Mouse (Mus musculus): ENCODE data around the gene Caml. TPM values are rescaled to one million over a fixed set of nuclear protein-coding genes. Genes with fewer than 3 reads are reported as not detected.

Gene Caml
- polyA plus RNA-seq, 1 experiment from 2014 or later = 99.3 TPM

DNA sequence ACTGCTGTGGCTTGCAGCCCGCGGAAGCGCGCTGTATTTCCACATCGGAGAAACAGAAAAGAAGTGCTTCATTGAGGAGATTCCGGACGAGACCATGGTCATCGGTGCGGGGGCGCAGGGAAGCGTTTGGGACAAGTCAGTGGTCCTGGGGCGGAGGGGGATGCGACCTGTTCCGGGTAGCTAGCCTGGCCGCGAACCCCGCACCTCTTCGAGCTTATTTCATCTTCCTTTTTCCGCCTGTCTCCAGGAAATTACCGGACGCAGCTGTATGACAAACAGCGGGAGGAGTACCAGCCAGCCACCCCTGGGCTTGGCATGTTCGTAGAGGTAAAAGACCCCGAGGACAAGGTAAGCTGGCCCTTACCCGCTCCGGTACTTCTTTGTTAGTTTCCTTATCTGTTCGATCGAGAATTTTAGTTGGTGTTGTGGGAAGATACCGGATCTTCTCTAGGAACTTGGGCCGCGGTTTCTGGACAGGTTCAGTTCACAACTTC lies 29.5 kb upstream of the Caml start:
- whole genome bisulfite sequencing = under 1% methylated on average over 31 of the region's 31 CpGs
- Histone ChIP-seq H3K36me3 (ENCODE audit: control insufficient read depth, insufficient read depth, low read length) (peaks cover 38% of the 10 kb centered on the region), H3K9me3 (ENCODE audit: control insufficient read depth, low read length) (no peaks in the 10 kb centered on the region), H3K4me1 (ENCODE audit: control insufficient read depth, insufficient read depth, low read length) (peaks cover 4% of the 10 kb centered on the region; the same call in 1 of the 2 replicates), H3K27me3 (ENCODE audit: control insufficient read depth, insufficient read depth, low read length) (no peaks in the 10 kb centered on the region), H3K4me2 (ENCODE audit: low read length) (peak overlapping the region; percentile 83), H3K9ac (replicated peaks; ENCODE audit: low read length) (peak overlapping the region; percentile 80), H3K27ac (replicated peaks; ENCODE audit: low read depth, low read length) (peak overlapping the region; percentile 75), H3K4me3 (replicated peaks; ENCODE audit: low read depth, low read length) (peak overlapping the region; percentile 69)
- DNase-seq (no peak), ATAC-seq (ENCODE audit: low FRiP score, low TSS enrichment) (peak; percentile 56; the same call in 1 of the 2 replicates)

DNA sequence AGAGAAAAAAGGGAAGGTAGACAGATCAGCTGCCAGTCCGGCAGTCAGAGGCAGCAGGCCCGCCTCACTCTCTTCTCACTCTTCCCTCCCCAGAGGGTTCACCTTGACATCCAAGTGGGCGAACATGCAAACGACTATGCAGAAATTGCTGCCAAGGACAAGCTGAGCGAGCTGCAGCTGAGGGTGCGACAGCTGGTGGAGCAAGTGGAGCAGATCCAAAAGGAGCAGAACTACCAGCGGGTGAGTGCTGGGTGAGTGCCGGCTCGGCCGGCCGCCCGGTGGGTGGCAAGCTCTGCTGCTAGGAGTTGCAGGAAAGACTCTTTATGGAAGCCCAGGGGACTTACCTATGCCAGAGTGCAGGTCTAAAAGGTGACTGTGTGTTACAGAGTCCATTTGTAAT lies 27.4 kb upstream of the Caml start:
- ATAC-seq (ENCODE audit: low FRiP score, low TSS enrichment) (no peak), DNase-seq (no peak)

DNA sequence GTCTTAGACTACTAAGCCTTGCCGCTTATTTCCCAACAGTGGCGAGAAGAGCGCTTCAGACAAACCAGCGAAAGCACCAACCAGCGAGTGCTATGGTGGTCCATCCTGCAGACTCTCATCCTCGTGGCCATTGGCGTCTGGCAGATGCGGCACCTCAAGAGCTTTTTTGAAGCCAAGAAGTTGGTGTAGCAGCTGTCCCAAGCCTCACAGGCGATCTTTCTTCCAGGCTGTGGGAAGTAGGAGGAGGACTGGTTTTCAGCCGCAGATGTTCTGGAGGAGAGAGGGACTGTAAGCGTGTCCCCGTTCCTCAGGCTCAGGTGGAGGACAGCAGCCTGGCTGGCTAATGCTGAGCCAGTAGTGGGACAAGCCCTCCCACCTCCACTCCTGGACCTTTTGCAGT lies 26.0 kb upstream of the Caml start:
- Histone ChIP-seq H3K27me3 (ENCODE audit: control insufficient read depth, insufficient read depth, low read length) (no peaks in the 10 kb centered on the region), H3K27ac (replicated peaks; ENCODE audit: low read depth, low read length) (no peak overlapping the region), H3K9ac (replicated peaks; ENCODE audit: low read length) (no peak overlapping the region), H3K4me2 (ENCODE audit: low read length) (no peak overlapping the region), H3K4me1 (ENCODE audit: control insufficient read depth, insufficient read depth, low read length) (peaks cover 15% of the 10 kb centered on the region), H3K36me3 (ENCODE audit: control insufficient read depth, insufficient read depth, low read length) (peaks cover 38% of the 10 kb centered on the region), H3K4me3 (replicated peaks; ENCODE audit: low read depth, low read length) (no peak overlapping the region), H3K9me3 (ENCODE audit: control insufficient read depth, low read length) (no peaks in the 10 kb centered on the region)
- ATAC-seq (ENCODE audit: low FRiP score, low TSS enrichment) = no peak
- no peak for DNase-seq
- 95% methylated on average over 12 of the region's 12 CpGs for WGBS

More for the DNA sequence above, 27.4 kb upstream of the Caml start:
- H3K9ac ChIP-seq (replicated peaks; ENCODE audit: low read length) = no peak overlapping the region
- no peak overlapping the region for H3K27ac ChIP-seq (replicated peaks; ENCODE audit: low read depth, low read length)
- H3K4me1 ChIP-seq (ENCODE audit: control insufficient read depth, insufficient read depth, low read length) = peaks cover 8% of the 10 kb centered on the region
- no peak overlapping the region for H3K4me3 ChIP-seq (replicated peaks; ENCODE audit: low read depth, low read length)
- H3K4me2 ChIP-seq (ENCODE audit: low read length) = no peak overlapping the region
- 92% methylated on average over 12 of the region's 12 CpGs for WGBS
- H3K9me3 ChIP-seq (ENCODE audit: control insufficient read depth, low read length) = no peaks in the 10 kb centered on the region
- peaks cover 38% of the 10 kb centered on the region for H3K36me3 ChIP-seq (ENCODE audit: control insufficient read depth, insufficient read depth, low read length)
- H3K27me3 ChIP-seq (ENCODE audit: control insufficient read depth, insufficient read depth, low read length) = no peaks in the 10 kb centered on the region

GRCm38 (mm10) chr13:55599566-55600540 lies 23.0 kb upstream of the Caml start, which contains the start of gene B4galt7:
Gene B4galt7 (plus strand): TSS chr13:55599896.
- H3K27ac ChIP-seq (replicated peaks; ENCODE audit: low read depth, low read length) = peak within 1 kb of the TSS; percentile 82
- H3K36me3 ChIP-seq (ENCODE audit: control insufficient read depth, insufficient read depth, low read length) = peaks cover 44% of the 10 kb centered on the region
- peak; percentile 87 for ATAC-seq (ENCODE audit: low FRiP score, low TSS enrichment)
- H3K4me1 ChIP-seq (ENCODE audit: control insufficient read depth, insufficient read depth, low read length) = peaks cover 11% of the 10 kb centered on the region; the same call in 1 of the 2 replicates
- H3K9ac ChIP-seq (replicated peaks; ENCODE audit: low read length) = peak within 1 kb of the TSS; percentile 91
- no peaks in the 10 kb centered on the region for H3K9me3 ChIP-seq (ENCODE audit: control insufficient read depth, low read length)
- DNase-seq = peak; percentile 88
- H3K4me3 ChIP-seq (replicated peaks; ENCODE audit: low read depth, low read length) = peak within 1 kb of the TSS; percentile 91
- peak within 1 kb of the TSS; percentile 76 for H3K4me2 ChIP-seq (ENCODE audit: low read length)
- 8% methylated on average over 51 of the region's 51 CpGs for WGBS
- no peaks in the 10 kb centered on the region for H3K27me3 ChIP-seq (ENCODE audit: control insufficient read depth, insufficient read depth, low read length)

GRCm38 (mm10) chr13:55600657-55601056 lies 22.1 kb upstream of the Caml start:
- H3K27ac ChIP-seq (replicated peaks; ENCODE audit: low read depth, low read length) = peak overlapping the region; percentile 82
- no peak for ATAC-seq (ENCODE audit: low FRiP score, low TSS enrichment)
- WGBS = 21% methylated on average over 9 of the region's 9 CpGs

GRCm38 (mm10) chr13:55601611-55602010 lies 21.2 kb upstream of the Caml start:
- Histone ChIP-seq H3K4me1 (ENCODE audit: control insufficient read depth, insufficient read depth, low read length) (peaks cover 11% of the 10 kb centered on the region; the same call in 1 of the 2 replicates), H3K9me3 (ENCODE audit: control insufficient read depth, low read length) (no peaks in the 10 kb centered on the region), H3K9ac (replicated peaks; ENCODE audit: low read length) (no peak overlapping the region), H3K27ac (replicated peaks; ENCODE audit: low read depth, low read length) (no peak overlapping the region), H3K36me3 (ENCODE audit: control insufficient read depth, insufficient read depth, low read length) (peaks cover 35% of the 10 kb centered on the region), H3K4me3 (replicated peaks; ENCODE audit: low read depth, low read length) (no peak overlapping the region), H3K4me2 (ENCODE audit: low read length) (peak overlapping the region; percentile 76), H3K27me3 (ENCODE audit: control insufficient read depth, insufficient read depth, low read length) (no peaks in the 10 kb centered on the region)
- ATAC-seq (ENCODE audit: low FRiP score, low TSS enrichment) (no peak), DNase-seq (peak; percentile 90)
- WGBS = 10% methylated on average over 3 of the region's 3 CpGs

More at GRCm38 (mm10) chr13:55600657-55601056, 22.1 kb upstream of the Caml start:
- DNase-seq = peak; percentile 26
- H3K4me1 ChIP-seq (ENCODE audit: control insufficient read depth, insufficient read depth, low read length) = peaks cover 11% of the 10 kb centered on the region; the same call in 1 of the 2 replicates
- peak overlapping the region; percentile 76 for H3K4me2 ChIP-seq (ENCODE audit: low read length)
- H3K9me3 ChIP-seq (ENCODE audit: control insufficient read depth, low read length) = no peaks in the 10 kb centered on the region
- H3K4me3 ChIP-seq (replicated peaks; ENCODE audit: low read depth, low read length) = peak overlapping the region; percentile 91
- peaks cover 39% of the 10 kb centered on the region for H3K36me3 ChIP-seq (ENCODE audit: control insufficient read depth, insufficient read depth, low read length)
- H3K9ac ChIP-seq (replicated peaks; ENCODE audit: low read length) = peak overlapping the region; percentile 91
- H3K27me3 ChIP-seq (ENCODE audit: control insufficient read depth, insufficient read depth, low read length) = no peaks in the 10 kb centered on the region

DNA sequence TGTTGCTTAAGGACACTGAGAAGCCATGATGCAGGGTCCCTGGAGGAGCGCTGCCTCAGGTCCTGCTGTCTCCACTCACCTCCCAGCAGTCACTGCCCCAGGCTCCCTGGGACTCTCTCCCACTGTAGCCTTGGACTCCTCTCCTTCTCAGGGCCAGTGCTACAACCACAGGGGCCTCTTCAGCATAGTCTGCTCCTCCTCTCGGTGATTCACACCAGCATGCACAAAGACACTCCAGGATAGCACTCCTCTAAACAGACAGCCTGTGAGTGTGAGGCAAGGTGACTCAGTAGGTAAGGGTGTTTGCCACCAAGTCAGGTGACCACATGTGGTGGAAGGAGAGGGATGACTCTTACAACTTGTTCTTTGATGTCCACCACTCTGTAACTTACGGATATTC lies 18.2 kb upstream of the Caml start:
- Histone ChIP-seq H3K9ac (replicated peaks; ENCODE audit: low read length) (no peak overlapping the region), H3K4me1 (ENCODE audit: control insufficient read depth, insufficient read depth, low read length) (peaks cover 7% of the 10 kb centered on the region; the same call in 1 of the 2 replicates), H3K4me2 (ENCODE audit: low read length) (no peak overlapping the region), H3K36me3 (ENCODE audit: control insufficient read depth, insufficient read depth, low read length) (peaks cover 48% of the 10 kb centered on the region), H3K27ac (replicated peaks; ENCODE audit: low read depth, low read length) (no peak overlapping the region), H3K4me3 (replicated peaks; ENCODE audit: low read depth, low read length) (no peak overlapping the region), H3K9me3 (ENCODE audit: control insufficient read depth, low read length) (no peaks in the 10 kb centered on the region), H3K27me3 (ENCODE audit: control insufficient read depth, insufficient read depth, low read length) (no peaks in the 10 kb centered on the region)
- WGBS = 95% methylated on average over 3 of the region's 3 CpGs
- ATAC-seq (ENCODE audit: low FRiP score, low TSS enrichment) (no peak), DNase-seq (no peak)

DNA sequence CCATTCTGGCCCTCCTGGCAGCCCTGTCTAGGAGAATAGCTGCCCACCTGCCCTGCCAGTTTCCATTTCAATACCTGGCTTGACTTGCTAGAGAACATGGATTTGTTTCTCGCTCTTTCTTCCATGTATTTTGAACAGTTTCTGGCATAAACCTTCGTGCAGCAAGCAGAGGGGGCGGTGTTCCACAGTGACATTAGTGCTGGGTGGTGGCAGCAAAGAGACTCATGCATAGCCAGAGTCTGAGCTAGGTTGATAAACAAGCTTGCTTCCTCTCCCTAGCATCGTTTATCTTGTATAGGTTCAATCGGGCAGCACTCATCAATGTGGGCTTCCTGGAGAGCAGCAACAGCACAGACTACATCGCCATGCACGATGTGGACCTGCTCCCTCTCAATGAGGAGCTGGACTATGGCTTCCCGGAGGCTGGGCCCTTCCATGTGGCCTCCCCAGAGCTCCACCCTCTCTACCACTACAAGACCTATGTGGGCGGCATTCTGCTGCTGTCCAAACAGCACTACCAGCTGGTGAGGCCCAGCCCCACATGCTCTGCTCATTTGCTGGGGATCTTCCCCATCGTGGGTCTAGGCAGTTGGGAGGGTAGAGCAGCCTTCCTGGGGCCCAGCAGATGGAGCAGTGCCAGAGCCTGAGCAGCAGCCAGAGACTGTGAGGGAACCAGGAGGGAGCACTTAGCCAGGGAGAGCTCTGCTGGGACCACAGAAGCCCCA lies 15.7 kb upstream of the Caml start:
- H3K4me2 ChIP-seq (ENCODE audit: low read length) = no peak overlapping the region
- H3K9ac ChIP-seq (replicated peaks; ENCODE audit: low read length) = no peak overlapping the region
- H3K27ac ChIP-seq (replicated peaks; ENCODE audit: low read depth, low read length) = no peak overlapping the region
- DNase-seq (no peak), ATAC-seq (ENCODE audit: low FRiP score, low TSS enrichment) (no peak)
- H3K36me3 ChIP-seq (ENCODE audit: control insufficient read depth, insufficient read depth, low read length) = peaks cover 67% of the 10 kb centered on the region
- 85% methylated on average over 10 of the region's 10 CpGs for WGBS
- no peaks in the 10 kb centered on the region for H3K27me3 ChIP-seq (ENCODE audit: control insufficient read depth, insufficient read depth, low read length)
- no peaks in the 10 kb centered on the region for H3K9me3 ChIP-seq (ENCODE audit: control insufficient read depth, low read length)
- H3K4me1 ChIP-seq (ENCODE audit: control insufficient read depth, insufficient read depth, low read length) = no peaks in the 10 kb centered on the region
- H3K4me3 ChIP-seq (replicated peaks; ENCODE audit: low read depth, low read length) = no peak overlapping the region

Measured in midbrain, embryonic 14.5 days (tissue).